Mouse (Mus musculus) C2C12 (cell line): ENCODE measurements around the gene Fryl. TPM values are rescaled to one million over a fixed set of nuclear protein-coding genes. Genes with fewer than 3 reads are reported as not detected.

Experiments used
- H3K27me3 ChIP-seq: one replicate; pipeline ENCODE4 v1.6.1; 2011; ENCODE audit not compliant: control insufficient read depth, insufficient read depth, insufficient read length
- H3K36me3 ChIP-seq: one replicate; pipeline ENCODE4 v1.6.1; 2011; ENCODE audit not compliant: control insufficient read depth, insufficient read depth
- H3K4me3 ChIP-seq: one replicate; pipeline ENCODE4 v1.5.1; 2011; ENCODE audit warnings: mild to moderate bottlenecking, control low read depth; ENCODE audit not compliant: poor library complexity, insufficient read depth, severe bottlenecking
- H3K79me2 ChIP-seq: one replicate; pipeline ENCODE4 v1.6.1; 2011; ENCODE audit not compliant: control insufficient read depth, insufficient read depth
- H3K79me3 ChIP-seq: one replicate; pipeline ENCODE4 v1.6.1; 2011; ENCODE audit warnings: low read depth, control low read depth
- H3ac ChIP-seq: one replicate; pipeline ENCODE3; 2011; ENCODE audit warnings: low read depth; ENCODE audit not compliant: control insufficient read depth, insufficient read length
- CEBPB ChIP-seq: IDR thresholded peaks from one replicate; pipeline ENCODE4 v1.6.1; 2011; ENCODE audit warnings: low read depth, mild to moderate bottlenecking, control low read depth, moderate library complexity
- CTCF ChIP-seq: IDR thresholded peaks from one replicate; pipeline ENCODE4 v1.5.1; 2011; ENCODE audit not compliant: control insufficient read depth, insufficient read depth, insufficient read length
- FOSL1 ChIP-seq: IDR thresholded peaks from one replicate; pipeline ENCODE4 v1.8.0; 2011; ENCODE audit warnings: mild to moderate bottlenecking, low read length; ENCODE audit not compliant: poor library complexity, insufficient read depth, severe bottlenecking
- MAX ChIP-seq: IDR thresholded peaks from one replicate; pipeline ENCODE4 v1.6.1; 2011; ENCODE audit warnings: mild to moderate bottlenecking, control low read depth
- MYOD1 ChIP-seq: IDR thresholded peaks from one replicate; pipeline ENCODE4 v1.6.1; 2011; ENCODE audit warnings: low read depth; ENCODE audit not compliant: control insufficient read depth, insufficient read length
- MYOG ChIP-seq: IDR thresholded peaks from one replicate; pipeline ENCODE4 v1.6.1; 2011; ENCODE audit not compliant: control insufficient read depth, insufficient read length; ENCODE audit errors: extremely low read depth
- USF1 ChIP-seq: IDR thresholded peaks from one replicate; pipeline ENCODE4 v1.6.1; 2011; ENCODE audit warnings: low read depth, mild to moderate bottlenecking, control low read depth, moderate library complexity
- polyA plus RNA-seq: library from polyadenylated mRNA; unstranded; fragments of >200 nt; fragmentation: generic; extraction: Trizol; gene quantifications from one replicate; pipeline ENCODE4 v1.2.1, GENCODE M21; 2012; ENCODE audit warnings: missing spikeins

Fryl gene
- polyA plus RNA-seq, 1 experiment: 13.2 TPM

DNA sequence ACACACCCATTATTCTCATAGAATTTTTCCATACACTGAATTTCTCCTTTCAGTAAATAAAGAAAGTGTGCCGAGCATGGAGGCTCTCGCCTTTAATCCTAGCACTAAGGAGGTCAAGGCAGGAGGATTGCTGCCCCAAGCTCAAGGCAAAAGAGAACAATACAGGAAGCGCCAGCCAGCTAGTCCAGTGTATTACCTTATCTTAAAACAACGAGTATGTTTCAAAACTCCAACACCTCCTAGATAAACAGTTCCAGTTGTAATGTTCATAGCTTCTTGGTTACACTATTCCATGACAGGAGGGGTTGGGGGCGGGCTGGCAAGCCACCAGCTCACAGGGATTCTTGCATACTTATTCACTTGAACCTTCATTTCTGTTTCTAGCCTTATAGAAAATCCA, 68.3 kb downstream of the Fryl start:
- Histone ChIP-seq H3K36me3 (peaks cover 7% of the 10 kb centered on the region), H3K4me3 (no peak overlapping the region), H3K27me3 (no peaks in the 10 kb centered on the region), H3K79me2 (peaks cover 25% of the 10 kb centered on the region), H3ac (no peak overlapping the region), H3K79me3 (peaks cover 17% of the 10 kb centered on the region)
- TF ChIP-seq MYOG (no peak), USF1 (no peak), FOSL1 (no peak), MAX (no peak), CEBPB (no peak), CTCF (no peak), MYOD1 (no peak)

DNA sequence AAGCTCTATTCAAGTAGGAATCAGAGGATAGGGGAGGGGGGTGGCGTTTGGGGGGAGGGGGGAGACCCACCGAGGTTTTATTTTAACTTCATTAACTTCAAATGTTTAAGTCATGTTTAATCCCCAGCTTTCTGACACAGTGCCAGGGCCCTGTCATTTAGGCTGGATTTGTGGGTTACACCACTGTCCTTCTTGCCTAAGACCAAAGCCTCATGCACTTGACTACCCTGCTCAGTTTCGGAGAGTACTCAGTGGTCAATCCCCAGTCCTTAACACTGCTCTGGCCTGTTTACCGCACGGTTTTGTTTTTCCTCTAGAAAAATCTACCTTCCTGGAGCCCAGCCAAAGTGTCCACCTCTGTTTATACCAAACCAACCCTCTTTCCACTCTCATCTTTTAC, 69.5 kb downstream of the Fryl start:
- TF ChIP-seq MYOD1 (no peak), FOSL1 (no peak), USF1 (no peak), MAX (no peak), MYOG (no peak)
- H3K79me2 ChIP-seq: peaks cover 28% of the 10 kb centered on the region
- H3K4me3 ChIP-seq: no peak overlapping the region
- no peaks in the 10 kb centered on the region for H3K36me3 ChIP-seq
- no peaks in the 10 kb centered on the region for H3K27me3 ChIP-seq
- H3K79me3 ChIP-seq: peaks cover 17% of the 10 kb centered on the region
- no peak overlapping the region for H3ac ChIP-seq

DNA sequence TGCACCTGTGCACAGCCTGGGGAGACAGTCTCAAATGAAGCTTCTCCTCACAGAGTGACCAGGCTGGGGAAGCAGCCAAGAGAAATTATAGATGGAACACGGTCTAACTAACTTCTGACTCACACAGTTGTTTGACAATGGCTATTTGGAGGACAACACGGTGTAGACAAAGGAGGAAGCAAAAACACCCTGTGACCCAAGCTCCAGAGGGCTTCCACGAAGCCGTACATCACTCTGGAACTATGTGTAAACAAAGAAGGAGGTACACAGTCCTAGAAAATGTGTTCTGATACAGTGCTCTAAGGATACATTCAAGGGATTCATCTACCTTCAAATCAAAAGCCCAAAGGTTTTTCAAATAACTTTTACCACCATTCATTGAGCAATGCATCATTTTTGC, 71.0 kb downstream of the Fryl start:
- H3K36me3 ChIP-seq: no peaks in the 10 kb centered on the region
- H3K4me3 ChIP-seq: no peak overlapping the region
- H3ac ChIP-seq: no peak overlapping the region
- H3K79me2 ChIP-seq: peaks cover 43% of the 10 kb centered on the region
- no peak for TF ChIP-seq CTCF
- no peak for TF ChIP-seq MAX
- TF ChIP-seq CEBPB: no peak
- no peak for TF ChIP-seq FOSL1
- TF ChIP-seq MYOD1: no peak
- TF ChIP-seq MYOG: no peak
- TF ChIP-seq USF1: no peak
- H3K79me3 ChIP-seq: peaks cover 17% of the 10 kb centered on the region
- no peaks in the 10 kb centered on the region for H3K27me3 ChIP-seq

GRCm38 (mm10) chr5:73182701-73183447, 73.5 kb downstream of the Fryl start:
- H3K36me3 ChIP-seq: no peaks in the 10 kb centered on the region
- no peak overlapping the region for H3K4me3 ChIP-seq
- H3ac ChIP-seq: no peak overlapping the region
- H3K79me2 ChIP-seq: peaks cover 54% of the 10 kb centered on the region
- H3K27me3 ChIP-seq: no peaks in the 10 kb centered on the region
- H3K79me3 ChIP-seq: peaks cover 13% of the 10 kb centered on the region
- peak; percentile 71 for TF ChIP-seq FOSL1
- TF ChIP-seq MAX: no peak

DNA sequence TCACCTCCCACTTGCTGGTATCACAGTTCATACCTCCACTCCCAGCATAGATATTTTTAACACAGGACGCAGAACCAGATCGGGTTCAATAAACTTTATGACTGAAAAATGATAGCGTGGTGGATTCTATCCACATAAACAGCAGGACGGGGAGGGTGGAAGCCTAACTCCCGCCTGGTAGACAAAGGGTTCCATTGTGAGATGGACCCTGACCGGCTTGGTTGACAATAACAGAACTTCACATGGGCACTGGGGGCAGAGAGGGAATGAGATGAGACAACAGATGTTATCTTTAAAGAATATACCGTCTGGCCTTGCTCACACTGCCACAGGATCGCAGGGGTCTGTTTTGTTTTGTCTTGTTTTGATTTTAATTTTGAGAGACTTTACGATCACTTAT, 74.2 kb downstream of the Fryl start:
- no peak overlapping the region for H3K4me3 ChIP-seq
- H3K79me2 ChIP-seq: peaks cover 49% of the 10 kb centered on the region
- no peaks in the 10 kb centered on the region for H3K27me3 ChIP-seq
- peak overlapping the region; percentile 24 for H3ac ChIP-seq
- TF ChIP-seq MYOD1 (peak; percentile 22), MYOG (no peak)
- peaks cover 10% of the 10 kb centered on the region for H3K79me3 ChIP-seq
- H3K36me3 ChIP-seq: no peaks in the 10 kb centered on the region

DNA sequence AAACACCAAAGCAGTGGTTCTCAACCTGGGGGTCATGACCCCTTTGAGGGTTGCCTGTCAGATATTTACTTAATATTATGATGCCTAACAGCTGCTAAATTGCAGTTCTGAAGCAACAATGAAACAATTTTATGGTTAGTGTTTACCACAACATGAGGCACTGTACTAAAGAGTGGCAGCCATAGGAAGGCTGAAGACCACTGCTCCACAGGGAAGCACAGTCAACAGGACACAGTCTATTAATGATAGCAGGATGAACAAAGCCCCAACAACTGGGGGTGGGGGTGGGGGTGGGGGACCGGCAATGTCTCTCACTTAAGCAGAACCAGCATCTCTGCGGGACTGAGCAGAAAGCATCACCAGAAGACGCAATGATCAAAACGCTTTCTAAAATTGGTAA, 80.1 kb downstream of the Fryl start:
- Histone ChIP-seq H3K79me3 (peaks cover 3% of the 10 kb centered on the region), H3K79me2 (peaks cover 41% of the 10 kb centered on the region), H3K4me3 (no peak overlapping the region), H3K27me3 (no peaks in the 10 kb centered on the region), H3ac (no peak overlapping the region), H3K36me3 (no peaks in the 10 kb centered on the region)
- TF ChIP-seq CTCF (no peak), USF1 (no peak)
